Mouse (Mus musculus): ENCODE results near the gene Pars2.

Gene Pars2

GRCm38 (mm10) chr4:106650833-106651527 lies at the start of gene Pars2:
Pars2 (plus strand) TSS chr4:106651069.
- peak; percentile 97 for DNase-seq (ENCODE audit: low read depth, low spot score)

- no peak for DNase-seq (ENCODE audit: low read depth, low spot score)
Measured at GRCm38 (mm10) chr4:106606639-106607554, 44.0 kb upstream of the Pars2 start.

GRCm38 (mm10) chr4:106607905-106608304 lies 43.0 kb upstream of the Pars2 start:
- DNase-seq (ENCODE audit: low read depth, low spot score) = no peak

GRCm38 (mm10) chr4:106613105-106613504 lies 37.8 kb upstream of the Pars2 start:
- no peak for DNase-seq (ENCODE audit: low read depth, low spot score)

GRCm38 (mm10) chr4:106613560-106613959 lies 37.3 kb upstream of the Pars2 start:
- DNase-seq (ENCODE audit: low read depth, low spot score) = no peak

- DNase-seq (ENCODE audit: low read depth, low spot score) = peak; percentile 29
Measured at GRCm38 (mm10) chr4:106614180-106614797, 36.6 kb upstream of the Pars2 start.

GRCm38 (mm10) chr4:106614881-106615280 lies 36.0 kb upstream of the Pars2 start:
- DNase-seq (ENCODE audit: low read depth, low spot score) = no peak

- DNase-seq (ENCODE audit: low read depth, low spot score) = no peak
Measured at GRCm38 (mm10) chr4:106615637-106616036, 35.2 kb upstream of the Pars2 start.

GRCm38 (mm10) chr4:106617056-106617455 lies 33.8 kb upstream of the Pars2 start, which contains the start of gene Lexm:
Lexm (minus strand) TSS chr4:106617241.
- no peak for DNase-seq (ENCODE audit: low read depth, low spot score)

- no peak for DNase-seq (ENCODE audit: low read depth, low spot score)
Measured at GRCm38 (mm10) chr4:106618898-106619297, 32.0 kb upstream of the Pars2 start.

GRCm38 (mm10) chr4:106621428-106621827 lies 29.4 kb upstream of the Pars2 start:
- DNase-seq (ENCODE audit: low read depth, low spot score) = no peak

- DNase-seq (ENCODE audit: low read depth, low spot score) = peak; percentile 25
Measured at GRCm38 (mm10) chr4:106622030-106622493, 28.8 kb upstream of the Pars2 start, which contains the start of gene Ttc22. Ttc22 (plus strand) TSS chr4:106622432.

GRCm38 (mm10) chr4:106622712-106623111 lies 28.2 kb upstream of the Pars2 start:
- no peak for DNase-seq (ENCODE audit: low read depth, low spot score)

- DNase-seq (ENCODE audit: low read depth, low spot score) = no peak
Measured at GRCm38 (mm10) chr4:106624271-106624670, 26.6 kb upstream of the Pars2 start.

GRCm38 (mm10) chr4:106627809-106628208 lies 23.1 kb upstream of the Pars2 start:
- no peak for DNase-seq (ENCODE audit: low read depth, low spot score)

- DNase-seq (ENCODE audit: low read depth, low spot score) = no peak
Measured at GRCm38 (mm10) chr4:106628650-106629360, 22.1 kb upstream of the Pars2 start.

- DNase-seq (ENCODE audit: low read depth, low spot score) = no peak
Measured at GRCm38 (mm10) chr4:106629374-106629773, 21.5 kb upstream of the Pars2 start.

GRCm38 (mm10) chr4:106630333-106631220 lies 20.3 kb upstream of the Pars2 start:
- DNase-seq (ENCODE audit: low read depth, low spot score) = peak; percentile 52

GRCm38 (mm10) chr4:106632313-106632712 lies 18.6 kb upstream of the Pars2 start:
- no peak for DNase-seq (ENCODE audit: low read depth, low spot score)

Data from skeletal muscle tissue, adult 2 months (tissue).